Mouse (Mus musculus) right cerebral cortex, adult 18-20 months (tissue): ENCODE results near the gene Gm49325.
A peak's percentile ranks its signal among the peaks of the same experiment; 100 is the strongest.

Experiments used
- DNase-seq: peaks from one replicate; pipeline ENCODE4 v3.0.0; 2022; ENCODE audit warnings: mixed read lengths

Gene Gm49325

GRCm38 (mm10) chr10:77589749-77590148 is 16.2 kb upstream of the Gm49325 start:
- no peak for DNase-seq

GRCm38 (mm10) chr10:77590812-77591211 is 15.2 kb upstream of the Gm49325 start:
- DNase-seq: peak; percentile 62

GRCm38 (mm10) chr10:77591546-77591945 is 14.5 kb upstream of the Gm49325 start:
- DNase-seq: peak; percentile 88

GRCm38 (mm10) chr10:77596060-77596459 is 9.9 kb upstream of the Gm49325 start:
- peak; percentile 65 for DNase-seq

GRCm38 (mm10) chr10:77603021-77603420 is 3.0 kb upstream of the Gm49325 start:
- no peak for DNase-seq

- DNase-seq: no peak
Measured at GRCm38 (mm10) chr10:77604111-77604510, 1.9 kb upstream of the Gm49325 start.

GRCm38 (mm10) chr10:77604958-77605357 is 1.0 kb upstream of the Gm49325 start:
- DNase-seq: no peak

GRCm38 (mm10) chr10:77605368-77605767 is 629 bp upstream of the Gm49325 start:
- no peak for DNase-seq

- DNase-seq: no peak
Measured at GRCm38 (mm10) chr10:77606855-77607254, 858 bp downstream of the Gm49325 start.

GRCm38 (mm10) chr10:77607441-77607840 is 1.4 kb downstream of the Gm49325 start:
- DNase-seq: no peak

GRCm38 (mm10) chr10:77608589-77608988 is 2.6 kb downstream of the Gm49325 start:
- no peak for DNase-seq

- DNase-seq: no peak
Measured at GRCm38 (mm10) chr10:77610221-77610961, 4.4 kb downstream of the Gm49325 start.

- DNase-seq: no peak
Measured at GRCm38 (mm10) chr10:77613409-77613808, 7.4 kb downstream of the Gm49325 start.

GRCm38 (mm10) chr10:77615647-77616046 is 9.7 kb downstream of the Gm49325 start:
- no peak for DNase-seq

GRCm38 (mm10) chr10:77616166-77616565 is 10.2 kb downstream of the Gm49325 start:
- no peak for DNase-seq

GRCm38 (mm10) chr10:77616926-77617325 is 10.9 kb downstream of the Gm49325 start:
- DNase-seq: no peak

- no peak for DNase-seq
Measured at GRCm38 (mm10) chr10:77621546-77621945, 15.5 kb downstream of the Gm49325 start.

GRCm38 (mm10) chr10:77622055-77622988 is 16.3 kb downstream of the Gm49325 start, which contains the start of gene Ube2g2:
TSS of gene Ube2g2 (plus strand) at chr10:77622275.
- DNase-seq: peak; percentile 93

- peak; percentile 48 for DNase-seq
Measured at GRCm38 (mm10) chr10:77623069-77623492, 17.1 kb downstream of the Gm49325 start.

GRCm38 (mm10) chr10:77623639-77624400 is 17.8 kb downstream of the Gm49325 start:
- DNase-seq: no peak

- peak; percentile 58 for DNase-seq
Measured at GRCm38 (mm10) chr10:77624570-77624995, 18.6 kb downstream of the Gm49325 start.

GRCm38 (mm10) chr10:77626036-77626435 is 20.0 kb downstream of the Gm49325 start:
- DNase-seq: no peak

GRCm38 (mm10) chr10:77626591-77626990 is 20.6 kb downstream of the Gm49325 start:
- DNase-seq: no peak
